Mouse (Mus musculus) liver (tissue): ENCODE data around the gene Pmepa1.

Source experiments
- DNase-seq: peaks from one replicate; pipeline ENCODE4 v3.0.0-alpha.2; 2020; ENCODE audit warnings: mixed read lengths

The Pmepa1 gene

GRCm38 (mm10) chr2:173183311-173183710 is 93.0 kb downstream of the Pmepa1 start:
- no peak for DNase-seq

DNA sequence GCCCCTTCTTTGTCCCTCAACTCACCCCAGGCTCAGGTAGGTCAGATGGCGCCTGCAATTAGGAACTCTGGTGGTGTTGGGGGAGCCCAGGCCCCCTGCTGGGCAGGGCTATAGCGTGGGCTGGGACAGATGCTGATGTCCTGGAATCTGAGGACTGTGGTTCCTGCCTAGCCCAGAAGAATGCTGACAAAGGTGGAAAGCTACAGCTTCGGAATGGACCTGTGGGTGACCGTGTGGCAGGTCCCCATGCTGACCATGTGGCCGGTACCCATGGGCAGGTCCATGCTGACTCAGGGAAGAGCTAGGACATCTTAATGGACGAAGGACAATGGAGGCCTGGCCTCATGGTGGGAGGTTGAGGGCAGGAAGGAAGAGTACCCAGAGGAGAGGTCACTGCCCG is 93.5 kb downstream of the Pmepa1 start:
- DNase-seq = no peak

GRCm38 (mm10) chr2:173181901-173182300 is 94.4 kb downstream of the Pmepa1 start:
- no peak for DNase-seq

DNA sequence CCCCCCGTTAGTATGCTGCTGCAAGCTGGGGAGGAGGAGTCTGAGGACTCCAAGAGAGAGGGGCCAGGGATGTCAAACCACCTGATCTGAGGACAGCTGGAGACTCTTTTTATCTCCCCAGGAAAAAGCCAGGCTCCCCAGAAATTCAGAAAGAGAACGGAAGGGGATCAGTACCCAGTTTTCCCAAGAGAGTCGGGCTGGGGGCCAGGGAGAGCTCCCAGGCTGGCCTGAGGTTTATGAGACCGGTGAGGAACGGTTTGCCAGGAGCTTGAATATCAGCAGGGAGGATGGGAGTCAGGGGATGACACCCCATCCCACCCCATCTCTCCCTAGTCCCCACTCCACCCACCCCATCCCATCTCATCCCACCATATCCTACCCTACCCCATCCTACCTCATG is 94.8 kb downstream of the Pmepa1 start:
- DNase-seq = no peak

DNA sequence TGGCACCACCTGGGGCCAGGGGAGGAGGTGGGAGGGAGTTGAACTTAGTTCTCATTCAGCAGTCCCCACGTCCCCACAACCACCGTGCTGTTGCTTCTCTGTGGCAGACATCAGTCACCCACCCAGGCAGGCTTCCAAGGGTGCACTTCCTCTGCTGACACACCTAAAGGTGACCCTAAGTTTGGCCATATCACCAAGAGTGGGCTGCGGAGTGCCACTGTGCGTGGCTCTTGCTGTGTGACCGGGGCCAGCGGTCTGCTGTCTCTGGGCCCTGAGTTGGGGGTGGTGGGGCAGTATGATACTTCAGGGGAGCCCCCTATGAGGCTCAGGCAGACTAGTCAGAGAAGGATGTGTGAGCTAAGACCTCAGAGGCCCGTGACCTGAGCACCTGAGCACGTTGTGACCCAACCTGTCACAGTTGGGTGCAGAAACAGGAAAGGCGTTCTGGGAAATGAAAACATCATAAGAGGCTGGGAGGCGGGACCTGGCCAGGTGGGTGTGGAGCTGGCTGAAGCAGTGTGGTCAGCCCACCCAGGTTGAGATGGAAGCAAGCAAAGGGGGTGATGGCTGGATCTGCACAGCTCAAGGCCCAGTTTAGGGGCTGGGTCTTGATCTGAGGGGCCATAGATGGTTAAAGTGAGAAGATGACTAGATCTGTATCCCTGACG is 95.5 kb downstream of the Pmepa1 start:
- no peak for DNase-seq

DNA sequence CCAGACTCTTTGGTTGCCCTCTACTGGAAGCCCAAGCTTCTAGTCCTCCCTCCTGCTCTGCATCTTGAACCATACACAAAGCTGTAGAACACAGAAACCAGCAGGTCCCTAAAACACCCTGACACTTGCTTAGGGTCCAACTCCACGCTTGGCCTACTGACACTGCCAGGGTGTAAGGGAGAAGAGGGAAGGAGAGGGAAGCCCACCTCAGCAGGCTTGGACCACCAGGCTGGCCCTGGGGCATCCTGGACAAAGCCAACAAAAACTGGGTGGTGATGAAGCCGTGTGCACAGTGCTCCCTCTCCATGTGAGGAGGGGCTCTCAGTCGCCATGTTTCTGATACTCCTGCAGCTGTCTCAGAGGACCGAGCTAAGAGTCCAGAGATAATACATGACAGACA is 96.3 kb downstream of the Pmepa1 start:
- no peak for DNase-seq

GRCm38 (mm10) chr2:173179046-173179445 is 97.3 kb downstream of the Pmepa1 start:
- no peak for DNase-seq

- no peak for DNase-seq
Observed at GRCm38 (mm10) chr2:173177951-173178350, 98.4 kb downstream of the Pmepa1 start.

DNA sequence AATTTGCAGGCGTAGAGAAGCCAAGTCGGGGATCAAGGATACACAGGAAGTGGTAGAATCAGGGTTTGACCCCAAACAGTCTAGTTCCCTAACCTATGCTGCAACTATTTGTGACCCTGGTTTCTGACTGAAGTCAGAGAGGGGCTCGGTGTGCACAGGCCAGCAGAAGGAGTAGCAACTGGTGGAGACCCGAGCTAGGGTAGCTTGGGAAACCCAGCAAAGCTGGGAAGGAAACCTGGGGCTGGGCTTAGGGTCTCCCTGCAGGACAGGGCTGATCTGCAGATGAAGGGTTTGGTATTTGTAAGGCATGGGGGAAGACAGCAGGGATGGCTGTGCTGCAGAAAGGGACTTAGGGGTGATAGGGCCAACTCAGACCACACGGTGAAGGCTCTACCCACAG is 98.9 kb downstream of the Pmepa1 start:
- no peak for DNase-seq

- no peak for DNase-seq
Observed at GRCm38 (mm10) chr2:173175703-173176102, 100.6 kb downstream of the Pmepa1 start.

DNA sequence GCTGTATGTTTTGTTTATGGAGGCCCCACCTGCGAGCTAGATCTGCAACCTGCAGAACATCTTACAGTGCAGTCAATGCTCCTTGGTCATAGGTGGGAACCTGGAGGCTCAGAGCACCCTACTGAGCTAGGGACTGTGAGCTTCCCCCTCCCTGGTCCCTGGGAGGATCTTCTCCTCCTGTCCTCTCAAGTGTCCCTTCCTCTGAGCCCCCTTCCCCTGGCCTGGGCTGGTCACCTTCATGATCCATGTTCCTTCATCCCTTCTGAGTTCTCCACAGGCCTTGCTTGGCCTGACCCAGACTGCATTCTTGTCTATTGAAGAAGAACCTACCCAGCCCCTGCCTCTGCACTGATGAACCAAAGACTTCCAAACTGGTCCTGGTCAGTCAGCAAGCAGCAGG is 101.8 kb downstream of the Pmepa1 start:
- no peak for DNase-seq
